Mouse (Mus musculus): ENCODE results near the gene Hoga1.

The Hoga1 gene

DNA sequence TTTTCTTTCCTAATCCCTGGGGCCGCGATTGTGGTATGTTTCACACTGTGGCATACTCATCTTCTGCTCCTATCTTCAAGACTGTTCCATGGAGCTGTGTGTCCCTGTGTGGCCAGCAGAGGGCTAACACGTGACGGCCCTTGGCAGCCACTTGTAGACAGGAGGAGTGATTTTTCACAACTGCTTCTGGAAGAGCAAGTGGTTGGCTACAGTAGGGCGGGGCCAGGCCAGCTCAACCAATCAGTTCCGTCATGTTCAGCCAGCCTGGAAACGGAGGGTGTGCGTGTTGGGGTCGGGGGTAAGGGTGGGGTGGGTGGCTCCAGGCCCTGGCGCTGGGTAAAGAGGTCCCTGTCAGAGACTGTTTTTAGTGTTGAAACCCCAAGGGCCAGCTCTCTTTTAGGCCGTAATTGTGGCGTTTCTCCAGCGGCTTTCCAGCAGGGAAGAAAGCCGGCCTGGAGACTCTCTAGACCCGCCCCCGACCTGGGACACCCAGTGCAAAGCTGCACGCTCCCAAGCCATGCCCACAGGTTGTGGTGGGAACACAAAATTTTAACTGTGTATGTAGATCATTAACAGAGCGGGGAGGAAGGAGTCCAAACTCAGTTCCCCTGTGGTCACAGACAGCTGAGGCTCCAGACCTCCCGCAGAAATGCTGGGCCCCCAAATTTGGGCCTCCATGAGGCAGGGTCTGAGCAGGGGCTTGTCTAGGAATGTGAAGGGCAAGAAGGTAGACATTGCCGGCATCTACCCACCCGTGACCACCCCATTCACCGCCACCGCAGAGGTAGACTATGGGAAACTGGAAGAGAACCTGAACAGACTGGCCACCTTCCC is at the start of gene Hoga1:
Gene Hoga1, plus strand, starts transcription at position 342 of the 834 bp plus-strand sequence.
- DNase-seq (ENCODE audit: low spot score): peak; percentile 66

DNA sequence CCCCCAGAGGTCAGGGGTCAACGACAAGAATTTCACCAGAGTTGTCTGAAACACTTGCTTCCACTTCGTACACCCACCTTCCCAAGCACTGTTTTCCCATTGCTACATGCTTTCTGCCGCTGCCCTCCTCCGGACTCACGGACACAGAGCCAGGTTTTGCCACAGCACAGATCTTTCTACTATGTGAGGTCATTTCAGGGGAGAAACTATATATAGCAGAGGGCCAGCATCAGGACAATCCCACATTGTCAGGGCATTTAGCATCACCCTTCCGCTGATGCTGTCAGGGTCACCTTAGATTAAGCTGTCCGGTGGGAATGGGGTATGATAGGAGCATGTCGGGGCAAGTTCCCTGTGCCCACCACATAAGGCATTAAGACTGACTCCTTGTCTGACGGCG is 48.3 kb upstream of the Hoga1 start:
- DNase-seq (ENCODE audit: low spot score): no peak

DNA sequence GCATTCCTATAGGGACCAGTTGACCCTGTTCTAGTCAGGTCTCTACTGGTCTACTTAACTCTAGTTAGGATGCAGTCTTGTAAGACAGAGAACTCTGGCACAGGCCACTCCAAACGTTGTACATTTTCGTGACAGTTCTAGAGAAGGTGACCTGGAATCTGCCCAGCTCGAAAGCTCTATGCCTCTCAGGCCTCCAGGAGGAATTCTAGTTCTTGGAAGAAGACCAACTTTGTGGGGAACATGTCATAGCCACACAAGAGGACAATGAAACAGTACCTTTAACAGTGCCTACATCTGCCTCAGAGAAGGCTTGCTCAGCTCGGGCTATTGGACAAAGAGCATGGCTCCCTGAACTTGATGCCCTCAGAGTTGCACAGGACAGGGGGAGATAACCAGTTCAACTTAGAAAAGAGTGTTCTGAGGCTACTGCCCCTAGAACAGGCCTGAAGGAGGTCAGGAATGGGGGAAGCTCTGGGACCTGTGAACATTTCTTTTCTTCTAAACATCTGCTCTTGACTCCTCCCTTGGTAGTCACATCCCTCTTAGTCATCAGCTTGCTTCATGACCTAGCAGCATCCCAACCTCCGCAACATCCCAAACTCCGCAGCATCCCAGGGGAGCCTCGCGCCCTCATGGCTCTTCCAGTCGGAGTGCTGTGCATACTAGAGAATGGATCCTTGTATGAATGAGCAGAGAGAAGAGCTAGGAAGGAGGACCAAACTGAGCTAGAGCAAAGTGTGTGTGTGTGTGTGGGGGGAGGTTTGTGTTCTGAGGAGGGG is 46.5 kb upstream of the Hoga1 start:
- DNase-seq (ENCODE audit: low spot score): no peak

DNA sequence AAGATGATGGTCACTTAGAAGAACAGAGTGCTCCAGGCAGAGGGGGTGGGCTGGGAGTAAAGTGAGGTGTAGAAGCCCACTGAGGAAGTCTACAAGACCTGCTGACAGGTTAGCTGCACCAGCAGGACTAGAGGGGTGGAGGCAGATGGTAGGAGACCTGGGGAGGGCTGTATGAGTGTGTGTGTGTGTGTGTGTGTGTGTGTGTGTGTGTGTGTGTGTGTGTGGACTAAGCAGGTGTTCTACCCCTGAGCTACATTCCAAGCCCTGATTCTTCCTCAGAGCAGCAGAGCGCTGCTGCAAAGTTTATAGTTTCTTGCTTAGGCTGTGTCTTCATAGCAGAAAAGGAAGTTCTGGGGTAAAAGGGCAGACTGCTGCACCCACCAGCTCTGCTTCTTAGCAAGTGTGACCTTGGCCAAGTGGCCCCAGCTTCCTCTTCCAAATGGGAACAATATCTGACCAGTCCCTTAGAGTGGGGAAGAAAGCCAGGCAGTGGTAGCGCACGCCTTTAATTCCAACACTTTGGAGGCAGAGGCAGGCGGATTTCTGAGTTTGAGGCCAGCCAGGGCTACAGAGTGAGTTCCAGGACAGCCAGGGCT is 45.6 kb upstream of the Hoga1 start:
- DNase-seq (ENCODE audit: low spot score): no peak

DNA sequence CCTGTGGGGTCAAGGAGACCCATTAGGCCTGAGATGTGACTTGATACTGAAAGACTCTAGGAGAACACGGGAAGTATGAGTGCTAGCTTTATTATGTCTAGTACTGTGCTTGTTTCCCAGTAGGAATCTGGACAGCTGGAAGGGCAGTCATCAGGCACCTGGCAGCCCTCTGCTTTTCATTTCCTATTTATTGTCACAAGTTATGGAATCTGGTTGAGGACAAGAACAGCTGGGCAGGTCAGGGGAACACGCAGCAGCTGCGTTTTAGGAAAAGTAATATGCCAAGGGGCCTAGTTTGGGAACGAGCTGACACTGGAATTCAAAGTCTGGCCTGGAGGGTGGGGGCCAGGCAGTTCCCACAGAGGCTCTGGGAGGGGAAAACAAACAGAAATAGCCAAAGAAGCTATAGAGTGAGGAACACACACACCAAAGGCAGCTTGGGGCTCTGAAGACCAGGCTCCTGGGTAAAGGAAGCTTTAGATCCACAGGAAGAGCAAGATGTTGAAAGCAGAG is 44.9 kb upstream of the Hoga1 start:
- no peak for DNase-seq (ENCODE audit: low spot score)

DNA sequence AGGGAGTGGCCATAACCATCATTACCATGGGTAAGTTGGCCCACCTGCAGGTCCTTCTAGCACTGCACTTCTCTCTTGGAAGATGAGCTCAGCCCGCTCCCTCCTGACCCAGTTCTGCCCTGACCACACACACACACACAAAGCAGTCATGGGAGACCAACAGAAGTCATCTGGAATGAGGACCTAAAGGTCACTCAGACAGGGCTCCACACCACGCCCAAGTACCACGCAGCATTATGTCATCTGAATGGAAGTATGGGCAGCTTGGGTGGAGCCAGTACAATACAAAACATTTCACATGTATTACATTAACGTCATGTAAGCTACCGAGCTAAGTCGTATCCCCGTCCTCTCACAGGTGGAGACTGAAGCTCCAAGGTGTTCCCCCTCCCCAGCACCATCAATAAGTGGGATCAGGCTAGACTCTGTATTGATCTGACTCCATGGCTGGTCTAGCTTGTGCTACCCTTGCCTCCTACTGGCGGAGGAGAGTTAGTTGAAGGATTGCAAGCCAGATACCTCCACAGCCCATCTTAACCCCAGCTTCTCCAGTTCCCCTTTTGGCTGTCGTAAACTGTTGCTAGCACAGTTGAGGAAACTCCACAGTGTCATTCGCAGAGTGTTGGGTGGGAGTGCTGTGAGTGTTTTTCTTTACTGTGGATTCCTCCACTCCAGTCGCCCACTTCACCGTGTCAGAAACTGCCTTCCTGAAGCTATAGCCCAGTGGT is 44.0 kb upstream of the Hoga1 start:
- no peak for DNase-seq (ENCODE audit: low spot score)

DNA sequence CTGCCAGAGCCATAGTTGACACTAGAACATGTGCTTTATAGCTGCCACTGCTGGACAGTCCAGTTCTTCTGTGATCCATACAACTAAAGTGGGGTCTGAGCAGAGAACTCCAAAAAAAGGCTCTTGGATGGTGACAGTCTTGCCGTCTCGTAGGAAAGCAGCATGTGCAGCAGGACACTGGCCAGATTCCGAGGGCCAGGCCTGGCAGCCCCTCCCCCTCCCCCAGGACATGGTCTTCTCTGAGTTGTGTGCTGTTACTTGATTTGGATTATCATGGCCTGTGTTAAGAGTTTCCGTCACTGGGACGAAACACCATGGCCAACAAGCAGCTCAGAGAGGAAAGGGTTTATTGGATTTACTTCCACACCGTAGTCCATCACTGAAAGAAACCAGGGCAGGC is 41.2 kb upstream of the Hoga1 start:
- DNase-seq (ENCODE audit: low spot score): no peak

DNA sequence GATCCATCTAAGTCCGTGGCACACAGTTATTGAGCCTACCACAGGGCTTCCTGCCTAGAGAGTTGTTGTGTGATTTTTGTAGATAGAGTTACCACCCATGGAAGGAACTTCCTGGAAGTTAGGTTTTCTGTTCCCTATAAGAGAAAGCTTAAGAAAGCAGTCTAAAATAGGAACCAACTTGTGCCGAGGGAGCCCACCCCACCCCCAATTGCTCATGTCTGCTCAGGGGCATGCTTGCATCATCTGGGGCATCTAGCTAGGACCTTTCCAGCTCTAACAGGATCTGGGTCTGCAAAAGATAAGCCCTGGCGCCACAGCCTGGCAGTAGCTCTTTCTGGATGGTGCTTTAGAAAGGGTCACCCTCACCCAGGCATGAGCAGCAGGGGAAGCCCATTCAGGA is 39.8 kb upstream of the Hoga1 start:
- no peak for DNase-seq (ENCODE audit: low spot score)

DNA sequence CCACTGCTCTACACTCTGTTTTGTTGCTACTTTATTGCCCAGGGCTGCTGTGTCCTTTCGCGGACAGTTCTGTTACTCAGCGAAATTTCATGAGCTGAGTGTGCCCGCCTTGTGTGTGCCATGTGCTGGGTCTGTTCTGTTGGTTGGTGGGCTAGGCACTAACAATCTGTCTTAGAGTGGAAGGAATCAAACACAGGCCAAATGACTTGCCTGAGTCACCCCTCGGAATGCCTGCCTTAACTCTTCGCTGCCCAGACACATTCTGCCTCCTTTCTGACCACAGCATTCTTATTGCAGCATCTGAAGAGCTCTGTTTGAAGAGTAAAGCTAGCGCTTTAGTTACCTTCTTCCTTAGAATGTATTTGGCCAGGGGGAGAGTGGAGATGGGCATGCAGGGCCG is 38.8 kb upstream of the Hoga1 start:
- no peak for DNase-seq (ENCODE audit: low spot score)

DNA sequence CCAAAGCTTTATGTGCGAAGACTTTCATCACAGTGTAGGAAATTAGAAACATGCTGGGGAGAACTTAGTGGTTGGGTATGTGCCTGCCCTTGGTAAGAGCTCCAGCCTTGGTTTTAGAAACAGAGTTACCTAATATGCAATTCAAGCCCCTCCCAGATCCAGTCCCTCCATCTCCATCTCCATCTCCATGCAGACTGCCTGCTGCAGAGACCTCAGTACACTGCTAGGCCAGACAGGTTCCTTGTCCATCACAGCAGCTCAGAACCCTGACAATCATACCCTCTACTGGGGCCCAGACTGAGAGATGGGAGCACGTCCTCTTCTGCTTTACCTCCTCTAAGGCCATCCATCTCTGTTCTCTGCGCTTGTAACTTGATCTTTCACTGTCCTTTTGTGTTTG is 36.8 kb upstream of the Hoga1 start:
- no peak for DNase-seq (ENCODE audit: low spot score)

DNA sequence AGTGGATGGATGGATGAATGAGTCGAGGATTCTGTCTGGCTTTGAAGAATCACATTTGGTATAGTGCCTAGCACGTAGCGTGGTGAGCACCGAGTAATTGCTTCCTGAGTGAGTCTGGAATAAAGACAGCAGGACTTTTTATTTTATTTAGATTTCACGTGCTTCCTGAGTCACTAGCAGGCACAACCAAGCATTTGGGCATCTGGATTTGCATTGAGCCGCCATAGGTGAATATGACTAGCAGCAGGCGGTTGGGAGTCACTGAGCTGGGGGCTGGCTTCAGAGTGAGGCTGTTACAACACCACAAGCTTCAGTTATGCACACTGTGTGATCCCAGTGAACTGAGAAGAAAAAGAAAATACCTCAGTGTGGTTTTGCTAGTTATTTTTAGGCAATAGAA is 36.3 kb upstream of the Hoga1 start:
- DNase-seq (ENCODE audit: low spot score): no peak

DNA sequence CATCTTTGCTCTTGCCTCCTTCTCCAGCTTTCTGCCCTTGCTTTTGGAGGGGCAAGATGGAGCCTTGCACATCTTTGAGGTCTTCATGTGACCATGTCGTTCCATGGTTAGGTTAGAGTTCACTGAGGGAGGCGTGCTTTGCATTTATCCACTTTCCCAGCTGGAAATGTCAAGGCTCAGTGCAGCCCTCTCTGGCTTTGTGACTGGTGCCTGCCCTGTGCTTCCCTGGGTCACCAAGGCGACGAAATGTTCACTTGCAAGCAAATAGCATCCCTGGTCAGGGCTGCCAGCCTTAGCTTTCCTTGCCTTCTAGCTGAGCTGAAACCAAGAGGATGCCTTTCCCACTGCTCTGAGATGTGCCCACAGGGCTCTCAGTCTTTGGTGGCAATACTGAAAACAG is 35.0 kb upstream of the Hoga1 start:
- no peak for DNase-seq (ENCODE audit: low spot score)

DNA sequence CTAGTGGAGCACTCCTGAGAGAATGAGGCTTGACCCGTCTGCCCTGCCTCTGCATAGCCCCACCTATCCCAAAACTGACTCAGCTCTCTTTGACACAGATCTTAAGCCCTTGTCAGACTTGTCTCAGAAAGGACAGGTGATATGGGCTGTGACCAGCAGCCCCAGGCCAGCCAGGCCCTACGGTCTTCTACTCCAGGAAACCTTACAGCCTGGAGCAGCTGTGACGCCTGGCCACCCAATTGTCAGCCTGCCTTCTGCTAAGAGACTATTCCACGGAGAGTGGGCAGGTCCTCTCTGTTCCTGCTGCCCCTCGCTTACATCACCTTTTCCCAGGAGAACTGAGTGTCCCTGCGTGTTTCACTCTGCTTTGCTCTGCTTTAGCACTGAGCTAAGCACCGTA is 34.3 kb upstream of the Hoga1 start:
- DNase-seq (ENCODE audit: low spot score): no peak

DNA sequence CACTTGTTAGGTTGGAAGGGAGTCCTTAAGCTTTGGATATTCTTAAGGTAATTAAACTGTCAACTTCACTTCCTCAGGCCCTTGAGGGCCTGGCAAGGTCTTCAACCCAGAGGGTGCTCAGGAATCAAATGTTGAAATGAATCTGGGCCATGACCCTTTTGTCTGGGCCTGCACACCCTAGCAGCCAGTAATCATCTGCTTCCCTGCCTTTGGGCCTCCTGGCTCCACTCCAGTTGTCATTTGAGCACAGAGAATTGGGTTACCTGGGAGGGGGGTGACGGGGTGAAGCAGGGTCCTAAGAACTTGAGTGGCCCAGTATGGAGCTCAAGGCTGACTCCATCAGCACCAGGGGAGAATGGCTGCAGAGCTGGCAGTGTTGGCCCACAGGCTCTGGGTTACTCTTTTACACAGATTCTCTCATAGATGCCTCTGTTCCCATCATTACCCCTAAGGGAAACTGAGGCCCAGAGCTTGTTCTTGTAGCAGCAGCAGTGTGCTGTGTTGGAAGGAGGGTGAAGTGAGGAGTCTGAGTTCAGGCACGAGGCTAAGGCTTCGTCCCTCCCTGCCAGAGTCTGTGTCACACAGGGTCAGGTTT is 31.1 kb upstream of the Hoga1 start:
- no peak for DNase-seq (ENCODE audit: low spot score)

DNA sequence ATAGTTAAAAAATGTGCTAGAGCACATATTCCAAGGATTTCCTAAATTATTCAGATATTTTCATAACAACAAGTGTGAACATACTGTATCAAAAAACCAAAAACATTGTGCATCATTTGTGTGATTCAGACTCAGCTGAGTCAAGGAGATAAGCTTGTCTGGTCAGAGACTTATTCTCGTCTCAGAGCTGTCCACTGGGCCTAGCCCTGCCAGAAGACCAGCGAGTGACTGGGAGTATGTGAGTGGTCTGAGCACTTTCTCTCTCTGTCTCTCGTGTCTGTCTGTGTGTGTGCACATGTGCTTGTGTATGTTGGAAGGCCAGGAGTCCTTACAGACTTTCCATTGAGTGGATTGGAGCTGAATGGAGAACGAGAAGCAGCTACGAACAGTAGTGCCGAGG is 30.4 kb upstream of the Hoga1 start:
- DNase-seq (ENCODE audit: low spot score): no peak

DNA sequence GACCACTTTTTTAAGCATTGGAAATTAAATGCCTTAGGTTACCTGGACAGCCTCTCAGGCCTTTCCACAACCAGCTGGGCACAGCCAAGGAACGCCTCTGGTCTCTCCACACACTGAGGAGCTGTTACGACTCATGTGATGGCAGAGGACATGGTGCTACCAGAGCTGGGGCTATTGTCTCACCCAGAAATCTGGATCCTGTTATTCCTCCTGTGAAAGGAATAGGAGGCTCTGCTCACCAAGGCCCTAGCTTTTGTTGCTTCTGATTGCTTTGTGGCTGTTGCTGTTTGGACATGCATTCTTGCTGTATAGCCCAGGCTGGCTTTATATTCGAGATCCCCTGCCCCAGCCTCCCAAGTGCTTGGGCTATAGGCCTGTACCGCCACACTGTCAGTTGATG is 29.2 kb upstream of the Hoga1 start:
- no peak for DNase-seq (ENCODE audit: low spot score)

DNA sequence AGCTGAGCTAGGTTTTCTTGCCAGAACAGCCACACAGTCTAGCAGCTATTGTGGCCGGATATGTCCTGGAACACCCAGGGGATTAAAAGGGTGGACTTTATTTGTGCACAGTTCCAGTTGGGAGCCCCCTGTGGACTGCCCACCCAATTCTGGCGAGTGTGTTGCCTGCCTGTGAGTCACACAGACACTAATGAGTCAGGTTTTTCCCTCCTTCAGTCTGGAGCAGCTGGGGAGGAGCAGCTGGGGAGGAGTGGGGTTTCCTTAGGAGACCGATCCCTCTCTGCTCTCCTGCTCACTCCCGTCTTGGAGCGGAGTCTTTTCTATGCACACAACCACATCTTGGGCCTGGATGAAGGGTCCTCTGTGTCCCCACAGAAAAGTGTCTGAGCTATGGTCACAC is 28.6 kb upstream of the Hoga1 start:
- DNase-seq (ENCODE audit: low spot score): no peak

DNA sequence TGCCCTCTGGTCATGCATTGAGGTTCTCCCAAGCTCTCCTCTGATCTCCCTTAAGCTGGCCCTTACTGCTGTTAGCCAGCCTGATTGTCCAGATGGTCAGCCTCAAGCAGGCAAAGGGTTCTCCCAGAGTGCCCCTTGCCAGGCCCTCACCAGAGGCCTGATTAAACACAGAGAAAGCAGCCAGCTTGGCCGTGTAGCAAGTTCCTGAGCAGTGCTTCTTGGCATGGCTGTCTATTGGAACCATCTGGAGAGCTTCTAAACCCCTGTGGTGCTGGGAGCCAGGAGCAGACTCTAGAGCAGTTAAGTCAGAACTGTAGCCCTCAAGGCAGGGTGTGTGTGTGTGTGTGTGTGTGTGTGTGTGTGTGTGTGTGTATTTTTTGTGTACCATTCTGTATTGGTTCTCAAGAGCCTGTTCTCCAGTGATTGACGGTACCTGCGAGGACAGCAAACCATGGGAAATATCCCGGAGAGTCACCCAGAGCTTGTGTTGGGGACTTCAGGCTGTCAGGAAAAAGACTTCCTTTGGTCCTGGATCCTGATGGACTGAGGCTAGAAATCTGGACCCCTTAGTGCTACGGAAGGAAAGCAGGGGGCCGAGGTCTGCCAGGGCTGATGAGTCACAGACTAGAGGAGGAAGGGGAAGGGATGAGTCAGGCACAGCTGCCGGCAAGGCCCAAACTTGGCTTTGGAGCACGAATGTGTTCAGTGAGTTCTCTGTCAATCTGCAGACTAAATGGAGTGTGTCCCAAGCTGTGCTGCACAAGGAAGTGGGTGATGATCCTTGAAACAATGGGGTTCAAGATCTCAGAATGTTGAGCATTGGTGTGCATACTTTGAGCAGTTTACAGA is 27.8 kb upstream of the Hoga1 start:
- peak; percentile 58 for DNase-seq (ENCODE audit: low spot score)

DNA sequence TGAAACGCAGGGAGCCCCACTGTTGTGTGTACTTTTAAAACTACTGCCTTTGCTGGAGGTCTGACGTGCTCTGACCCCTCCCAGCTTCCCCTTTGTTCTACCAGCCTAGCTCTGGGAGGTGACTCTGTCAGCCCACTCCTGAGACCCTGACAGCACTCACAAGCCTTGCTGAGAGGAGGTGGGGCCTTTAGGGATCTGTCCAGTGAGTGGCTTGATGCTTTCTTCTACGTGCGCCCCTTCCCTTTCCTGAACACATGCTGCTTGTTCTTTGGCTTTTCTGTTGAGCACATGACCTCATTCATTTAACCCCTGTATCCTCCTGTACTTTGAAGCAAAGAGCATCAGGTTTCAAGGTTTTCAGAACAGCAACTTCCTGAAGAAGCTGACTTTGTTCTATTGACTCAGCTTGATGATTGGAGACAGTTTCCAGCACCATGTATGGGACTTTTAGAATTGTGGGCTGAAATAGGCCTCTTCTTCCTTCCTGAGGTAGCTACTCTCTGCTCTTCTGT is 26.3 kb upstream of the Hoga1 start:
- no peak for DNase-seq (ENCODE audit: low spot score)

DNA sequence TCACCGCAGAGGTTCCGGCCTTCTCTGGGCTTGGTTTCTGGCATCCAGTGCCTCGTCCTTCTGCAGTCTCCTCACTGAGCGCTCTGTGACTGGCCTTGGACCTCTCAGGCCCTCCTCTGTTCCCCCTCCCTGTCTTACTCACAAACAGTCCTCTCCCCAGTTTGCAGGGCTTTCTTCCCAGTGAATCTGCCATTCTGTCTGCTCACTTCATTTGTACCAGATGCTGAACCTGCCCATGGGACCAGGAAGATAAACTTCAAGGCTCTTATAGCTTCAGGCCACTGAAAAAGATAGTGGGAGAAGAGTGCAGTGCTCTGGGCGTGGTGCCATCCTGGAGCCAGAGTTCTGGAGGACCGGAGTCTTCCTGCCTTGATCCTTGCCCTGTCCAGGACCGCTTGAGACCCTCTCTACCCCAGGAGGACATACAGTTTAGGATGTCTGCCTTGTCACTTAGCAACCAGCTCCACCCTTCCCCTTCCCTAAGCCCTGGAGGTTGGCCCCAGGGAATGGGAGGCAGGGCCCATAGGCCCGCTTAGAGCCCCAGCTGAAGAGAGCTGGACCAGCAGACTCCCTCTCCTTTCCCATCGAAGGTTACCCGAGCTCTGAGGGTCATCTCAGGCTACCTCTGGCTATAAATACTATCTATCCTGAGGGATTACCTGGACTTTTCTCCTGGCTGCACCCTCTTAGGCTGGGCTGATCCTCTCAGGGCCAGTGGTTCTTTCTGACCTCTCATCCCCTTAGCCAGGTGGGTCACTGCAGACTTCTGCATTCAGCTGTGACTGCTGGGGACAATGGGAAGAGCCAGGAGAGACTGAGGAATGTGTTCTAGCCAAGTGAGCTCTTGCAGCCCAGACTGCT is 23.5 kb upstream of the Hoga1 start:
- peak; percentile 58 for DNase-seq (ENCODE audit: low spot score)

Measured in ovary, adult 18-20 months (tissue).